Mouse (Mus musculus) G1E (cell line): Measurements from ENCODE around the gene Dhx37.

Experiments
- CTCF ChIP-seq: IDR thresholded peaks from 2 replicates; pipeline ENCODE4 v1.5.1; 2012; ENCODE audit warnings: low read depth, low read length, inconsistent platforms, mixed read lengths
- GATA1 ChIP-seq: IDR thresholded peaks from 2 replicates; pipeline ENCODE4 v1.6.1; 2012; ENCODE audit warnings: borderline replicate concordance, low read length, inconsistent platforms, mixed read lengths
- POLR2AphosphoS5 ChIP-seq: IDR thresholded peaks from 2 replicates; pipeline ENCODE4 v1.6.1; 2012; ENCODE audit warnings: low read depth, low read length, inconsistent platforms; ENCODE audit not compliant: insufficient replicate concordance
- TAL1 ChIP-seq: conservative IDR thresholded peaks from 2 replicates; pipeline ENCODE4 v1.6.1; 2012; ENCODE audit warnings: low read depth, low read length, inconsistent platforms, mixed read lengths

DNA sequence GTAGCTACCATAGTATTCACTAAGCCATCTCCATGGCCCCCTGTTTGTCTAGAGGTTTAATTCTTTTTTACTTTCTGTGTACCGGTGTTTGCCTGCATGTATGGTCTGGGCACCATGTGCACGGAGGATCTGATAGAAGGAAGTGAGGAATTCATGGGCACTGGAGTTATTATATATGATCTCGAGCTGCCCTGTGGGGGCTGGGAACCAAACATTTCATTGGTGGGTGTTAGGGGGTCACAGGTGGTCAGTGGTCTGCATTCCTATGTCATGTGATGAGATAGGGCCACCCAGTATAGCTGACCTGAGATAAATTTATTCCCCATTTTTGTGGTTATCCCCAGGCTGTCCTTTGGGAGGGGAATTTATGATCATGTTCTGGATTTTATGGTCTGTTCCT lies 38.9 kb downstream of the Dhx37 start:
- TF ChIP-seq CTCF: no peak
- no peak for TF ChIP-seq POLR2AphosphoS5
- no peak for TF ChIP-seq GATA1
- no peak for TF ChIP-seq TAL1
